Mouse (Mus musculus): ENCODE results near the gene Adcy3. TPM values are rescaled to one million over a fixed set of nuclear protein-coding genes. Genes with fewer than 3 reads are reported as not detected.

Adcy3 gene
- polyA plus RNA-seq, 1 experiment from 2014 or later = 6.8 TPM

DNA sequence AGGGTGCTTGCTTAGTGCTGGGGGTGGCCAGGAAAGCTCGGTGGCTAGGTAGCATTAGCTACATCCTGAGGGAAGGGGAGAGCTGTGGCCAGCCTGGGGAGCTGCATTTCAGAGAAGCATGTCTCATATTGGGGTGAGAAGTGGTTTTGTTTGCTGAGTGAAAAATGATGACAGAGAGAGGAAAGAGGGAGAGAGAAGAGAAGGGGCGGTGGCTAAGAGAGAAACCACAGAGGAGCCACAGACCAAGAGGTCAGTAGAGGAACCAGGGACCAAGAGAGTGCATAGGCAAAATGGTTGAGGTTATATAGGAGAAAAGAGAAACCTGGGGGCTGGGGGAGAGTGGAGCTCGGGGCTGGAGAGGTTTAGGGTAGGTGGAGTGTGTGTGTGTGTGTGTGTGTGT, 25.3 kb downstream of the Adcy3 start:
- Histone ChIP-seq H3K27me3 (no peaks in the 10 kb centered on the region), H3K4me1 (no peaks in the 10 kb centered on the region), H3K4me2 (replicated peaks) (no peak overlapping the region), H3K9ac (replicated peaks) (no peak overlapping the region), H3K27ac (replicated peaks) (no peak overlapping the region), H3K4me3 (no peak overlapping the region), H3K36me3 (no peaks in the 10 kb centered on the region), H3K9me3 (no peaks in the 10 kb centered on the region)
- 87% methylated on average over 3 of the region's 3 CpGs for WGBS
- ATAC-seq (ENCODE audit: low FRiP score, low read depth) = no peak

DNA sequence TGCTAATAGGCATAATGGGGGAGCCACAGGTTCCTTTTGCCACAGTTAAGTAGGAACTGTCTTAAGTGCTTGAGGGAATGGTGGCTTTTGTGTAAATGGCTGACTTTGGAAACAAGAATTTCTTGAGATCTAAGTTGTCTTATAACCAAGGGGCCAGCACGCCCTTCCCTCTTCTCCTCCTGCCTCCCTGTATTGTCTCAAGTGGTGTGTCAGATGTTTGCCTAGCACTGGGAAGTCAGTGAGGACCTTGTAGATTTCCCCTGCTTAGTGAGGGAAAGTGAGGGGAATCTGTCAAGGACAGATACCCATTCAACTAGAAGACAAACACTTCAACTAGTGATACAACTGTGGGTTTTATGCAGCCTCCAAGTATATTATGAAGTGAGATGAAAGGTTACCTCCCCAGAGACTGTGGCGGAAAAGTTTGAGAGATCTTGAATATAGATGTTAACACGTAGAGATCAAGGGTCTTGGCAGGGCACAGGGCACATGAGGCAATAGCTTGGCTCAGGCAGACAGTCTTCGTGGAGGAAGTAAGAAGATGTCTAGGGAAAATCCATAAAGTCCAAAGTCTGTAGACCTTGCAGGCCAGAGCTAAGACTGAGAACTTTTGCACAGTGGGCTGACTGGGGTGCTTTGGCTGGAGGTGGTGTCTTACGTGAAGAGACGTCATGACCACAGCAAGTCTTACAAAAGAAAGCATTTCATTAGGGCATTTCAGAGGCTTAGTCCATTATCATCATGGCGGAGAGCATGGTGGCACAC, 26.1 kb downstream of the Adcy3 start:
- H3K4me1 ChIP-seq = no peaks in the 10 kb centered on the region
- no peak overlapping the region for H3K9ac ChIP-seq (replicated peaks)
- H3K9me3 ChIP-seq = no peaks in the 10 kb centered on the region
- no peak for ATAC-seq (ENCODE audit: low FRiP score, low read depth)
- no peaks in the 10 kb centered on the region for H3K27me3 ChIP-seq
- no peak overlapping the region for H3K27ac ChIP-seq (replicated peaks)
- no peak overlapping the region for H3K4me2 ChIP-seq (replicated peaks)
- H3K36me3 ChIP-seq = no peaks in the 10 kb centered on the region
- no peak overlapping the region for H3K4me3 ChIP-seq
- WGBS = 88% methylated on average over 7 of the region's 7 CpGs

DNA sequence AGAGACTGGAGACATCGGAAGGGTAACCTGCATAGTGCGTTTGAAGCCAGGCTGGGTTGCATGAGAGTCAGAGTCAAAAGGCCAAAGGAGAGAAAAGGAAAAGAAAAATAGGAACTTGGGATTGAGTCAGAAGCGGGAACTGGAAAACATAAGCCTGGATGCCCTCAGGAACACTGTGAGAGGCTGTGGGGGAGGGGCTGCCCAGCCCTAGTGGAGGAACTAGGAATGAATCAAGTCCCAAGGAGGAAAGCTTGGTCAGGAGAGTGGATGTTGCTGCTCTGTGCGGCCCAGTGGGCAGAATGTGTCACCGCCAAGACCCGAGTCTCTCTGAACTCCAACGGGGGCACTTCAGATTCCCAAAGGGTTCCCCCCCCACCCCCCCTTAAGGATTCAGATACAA, 27.4 kb downstream of the Adcy3 start:
- H3K36me3 ChIP-seq = no peaks in the 10 kb centered on the region
- no peaks in the 10 kb centered on the region for H3K9me3 ChIP-seq
- H3K4me1 ChIP-seq = no peaks in the 10 kb centered on the region
- no peak overlapping the region for H3K4me2 ChIP-seq (replicated peaks)
- no peak overlapping the region for H3K4me3 ChIP-seq
- H3K27me3 ChIP-seq = no peaks in the 10 kb centered on the region
- H3K27ac ChIP-seq (replicated peaks) = no peak overlapping the region
- WGBS = 77% methylated on average over 7 of the region's 7 CpGs
- ATAC-seq (ENCODE audit: low FRiP score, low read depth) = no peak
- no peak overlapping the region for H3K9ac ChIP-seq (replicated peaks)

DNA sequence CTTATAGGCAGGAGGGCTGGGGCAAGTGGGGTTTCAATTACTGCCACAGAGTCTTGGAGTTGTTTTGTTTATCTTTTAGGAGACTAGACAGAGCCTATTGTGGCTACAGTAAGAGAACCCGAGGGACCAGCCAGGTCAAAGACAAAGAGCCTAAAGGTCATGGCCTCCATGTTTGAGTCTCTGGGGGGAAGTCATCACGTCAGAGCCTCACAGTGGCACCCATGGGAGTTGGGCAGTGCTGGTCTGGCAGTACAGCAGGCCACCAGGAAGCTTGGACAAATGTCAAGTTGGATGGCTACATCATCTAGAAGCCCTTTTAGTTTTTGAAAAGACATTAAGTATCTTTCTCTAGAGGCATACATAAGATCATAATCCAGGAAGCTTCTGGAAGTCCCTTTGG, 30.0 kb downstream of the Adcy3 start:
- no peak overlapping the region for H3K4me3 ChIP-seq
- H3K9me3 ChIP-seq = no peaks in the 10 kb centered on the region
- H3K4me1 ChIP-seq = no peaks in the 10 kb centered on the region
- H3K4me2 ChIP-seq (replicated peaks) = no peak overlapping the region
- H3K9ac ChIP-seq (replicated peaks) = no peak overlapping the region
- 39% methylated on average over 2 of the region's 2 CpGs for WGBS
- no peaks in the 10 kb centered on the region for H3K36me3 ChIP-seq
- ATAC-seq (ENCODE audit: low FRiP score, low read depth) = no peak
- no peak overlapping the region for H3K27ac ChIP-seq (replicated peaks)
- no peaks in the 10 kb centered on the region for H3K27me3 ChIP-seq

DNA sequence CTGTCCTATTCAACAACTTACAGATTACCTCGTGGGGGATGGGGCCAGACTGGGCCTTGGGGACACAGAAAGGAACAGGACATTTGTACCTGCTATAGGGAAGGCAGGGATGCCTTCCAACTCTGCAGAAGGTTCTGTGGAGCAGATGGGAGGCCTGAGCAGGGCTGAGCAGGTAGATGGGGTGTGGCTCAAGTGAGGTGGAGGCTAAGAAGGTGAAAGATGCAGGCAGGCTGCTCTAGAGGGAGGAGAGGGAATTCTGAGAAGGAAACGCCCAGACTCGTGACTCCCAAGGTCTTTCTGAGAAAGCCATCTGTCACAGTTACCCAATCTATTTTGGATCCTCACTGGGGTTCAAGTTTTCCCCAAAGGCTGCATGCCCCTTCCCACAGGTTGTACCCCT, 34.1 kb downstream of the Adcy3 start:
- no peak overlapping the region for H3K27ac ChIP-seq (replicated peaks)
- no peak overlapping the region for H3K9ac ChIP-seq (replicated peaks)
- H3K4me3 ChIP-seq = no peak overlapping the region
- no peaks in the 10 kb centered on the region for H3K36me3 ChIP-seq
- H3K27me3 ChIP-seq = no peaks in the 10 kb centered on the region
- H3K4me1 ChIP-seq = no peaks in the 10 kb centered on the region
- no peak overlapping the region for H3K4me2 ChIP-seq (replicated peaks)
- no peak for ATAC-seq (ENCODE audit: low FRiP score, low read depth)
- no peaks in the 10 kb centered on the region for H3K9me3 ChIP-seq
- WGBS = 76% methylated on average over 3 of the region's 3 CpGs

DNA sequence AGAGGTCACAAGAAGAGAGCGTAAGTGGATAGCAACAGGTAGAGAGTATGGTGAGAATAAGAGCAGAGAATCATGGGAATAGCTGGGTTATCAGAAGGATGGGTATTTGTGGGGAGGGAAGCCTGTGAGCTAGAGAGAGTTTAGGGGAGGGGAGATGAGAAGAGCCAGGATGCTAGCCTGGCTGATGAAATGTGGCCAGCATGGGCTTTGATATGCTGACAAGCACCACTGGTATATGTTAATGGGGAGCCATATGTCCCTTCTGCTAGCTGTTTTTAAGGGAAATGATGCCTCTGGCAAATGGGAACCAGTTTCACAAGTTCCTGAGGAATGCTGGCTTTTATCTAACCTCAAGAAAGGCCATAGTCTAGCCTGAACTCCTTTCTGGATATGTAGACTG, 36.2 kb downstream of the Adcy3 start:
- Histone ChIP-seq H3K36me3 (no peaks in the 10 kb centered on the region), H3K9me3 (no peaks in the 10 kb centered on the region), H3K27ac (replicated peaks) (no peak overlapping the region), H3K27me3 (no peaks in the 10 kb centered on the region), H3K9ac (replicated peaks) (no peak overlapping the region), H3K4me3 (no peak overlapping the region), H3K4me2 (replicated peaks) (no peak overlapping the region), H3K4me1 (no peaks in the 10 kb centered on the region)
- WGBS = 96% methylated on average over 1 of the region's 1 CpGs
- ATAC-seq (ENCODE audit: low FRiP score, low read depth) = no peak

DNA sequence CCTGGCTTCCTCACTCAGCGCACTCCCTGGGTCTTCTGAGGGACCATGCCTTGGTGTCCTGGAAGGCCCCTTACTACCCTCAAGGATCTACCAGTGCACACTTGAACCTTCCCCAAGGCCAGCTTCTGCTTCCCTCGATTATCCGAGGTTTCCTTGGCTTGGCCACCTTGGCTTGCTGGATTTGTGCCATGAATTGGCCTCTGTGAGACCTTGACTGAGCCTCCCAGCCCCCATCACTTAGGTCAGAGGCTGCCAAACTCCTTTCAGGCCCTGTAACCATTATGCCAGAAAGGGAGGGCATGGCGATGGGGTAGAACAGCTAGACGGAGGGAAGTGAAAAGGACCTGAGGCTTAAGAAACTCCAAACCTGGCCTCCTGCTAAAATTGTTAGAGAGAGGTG, 36.7 kb downstream of the Adcy3 start:
- ATAC-seq (ENCODE audit: low FRiP score, low read depth) = no peak
- Histone ChIP-seq H3K4me3 (no peak overlapping the region), H3K4me2 (replicated peaks) (no peak overlapping the region), H3K9me3 (no peaks in the 10 kb centered on the region), H3K9ac (replicated peaks) (no peak overlapping the region), H3K27ac (replicated peaks) (no peak overlapping the region), H3K27me3 (no peaks in the 10 kb centered on the region), H3K36me3 (no peaks in the 10 kb centered on the region), H3K4me1 (no peaks in the 10 kb centered on the region)
- WGBS = 86% methylated on average over 5 of the region's 5 CpGs

DNA sequence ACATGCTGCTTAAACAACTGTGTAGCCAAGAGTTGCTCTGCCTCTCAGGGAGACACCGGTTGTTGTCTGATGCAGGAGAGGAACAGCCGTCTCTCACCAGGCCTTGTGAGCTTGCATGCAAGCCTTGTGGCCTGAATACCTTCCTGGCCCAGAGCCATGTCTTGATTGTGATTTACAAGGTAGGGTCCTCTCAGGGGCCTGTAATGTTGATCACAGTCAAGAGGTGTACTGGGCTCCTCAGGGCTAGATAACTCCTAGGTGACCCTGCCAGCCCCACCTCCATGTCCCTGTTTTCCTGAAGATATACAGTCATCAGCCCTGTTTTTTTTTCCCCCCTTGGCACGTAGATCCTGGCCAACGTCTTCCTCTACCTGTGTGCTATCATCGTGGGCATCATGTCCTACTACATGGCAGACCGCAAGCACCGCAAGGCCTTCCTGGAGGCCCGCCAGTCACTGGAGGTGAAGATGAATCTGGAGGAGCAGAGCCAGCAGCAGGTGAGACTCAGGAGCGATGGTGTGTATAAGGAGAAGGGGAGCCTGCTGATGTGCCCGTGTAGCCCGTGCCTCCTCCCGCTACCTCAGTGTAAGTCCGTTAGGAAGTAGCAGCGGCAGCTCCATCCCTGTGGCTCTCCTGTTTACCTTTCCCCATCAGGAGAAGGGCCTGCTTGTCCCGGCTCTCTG, 40.3 kb downstream of the Adcy3 start:
- no peaks in the 10 kb centered on the region for H3K36me3 ChIP-seq
- no peak for ATAC-seq (ENCODE audit: low FRiP score, low read depth)
- no peaks in the 10 kb centered on the region for H3K27me3 ChIP-seq
- WGBS = 93% methylated on average over 15 of the region's 15 CpGs
- H3K9me3 ChIP-seq = no peaks in the 10 kb centered on the region
- 0 out of 2 replicates have a peak, but pooled peaks cover under 1% of the 10 kb centered on the region for H3K4me1 ChIP-seq
- H3K4me3 ChIP-seq = no peak overlapping the region
- H3K27ac ChIP-seq (replicated peaks) = no peak overlapping the region
- no peak overlapping the region for H3K4me2 ChIP-seq (replicated peaks)
- H3K9ac ChIP-seq (replicated peaks) = no peak overlapping the region

DNA sequence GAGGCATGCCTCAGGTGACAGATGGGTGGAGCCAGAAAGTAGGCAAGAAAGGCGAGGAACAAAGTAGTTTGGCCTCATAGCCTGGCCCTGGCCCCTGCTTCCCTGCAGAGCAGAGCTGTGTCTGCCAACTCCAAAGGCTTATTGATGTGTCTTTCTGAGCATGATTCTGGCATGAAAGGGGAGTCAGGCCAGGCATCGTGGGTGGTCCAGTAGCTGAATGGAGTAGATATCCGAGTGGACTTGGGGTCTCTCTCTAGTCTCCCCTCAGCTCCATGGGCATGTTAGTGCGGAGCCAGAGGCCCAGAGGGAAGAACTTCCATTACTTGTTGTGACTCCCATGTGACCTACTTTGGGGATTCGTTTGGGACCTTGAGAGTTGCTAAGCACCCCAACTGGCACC, 45.9 kb downstream of the Adcy3 start:
- WGBS = 41% methylated on average over 5 of the region's 5 CpGs
- ATAC-seq (ENCODE audit: low FRiP score, low read depth) = 0 out of 2 replicates have a peak, but pooled peaks have one; percentile 16
- H3K27ac ChIP-seq (replicated peaks) = no peak overlapping the region

DNA sequence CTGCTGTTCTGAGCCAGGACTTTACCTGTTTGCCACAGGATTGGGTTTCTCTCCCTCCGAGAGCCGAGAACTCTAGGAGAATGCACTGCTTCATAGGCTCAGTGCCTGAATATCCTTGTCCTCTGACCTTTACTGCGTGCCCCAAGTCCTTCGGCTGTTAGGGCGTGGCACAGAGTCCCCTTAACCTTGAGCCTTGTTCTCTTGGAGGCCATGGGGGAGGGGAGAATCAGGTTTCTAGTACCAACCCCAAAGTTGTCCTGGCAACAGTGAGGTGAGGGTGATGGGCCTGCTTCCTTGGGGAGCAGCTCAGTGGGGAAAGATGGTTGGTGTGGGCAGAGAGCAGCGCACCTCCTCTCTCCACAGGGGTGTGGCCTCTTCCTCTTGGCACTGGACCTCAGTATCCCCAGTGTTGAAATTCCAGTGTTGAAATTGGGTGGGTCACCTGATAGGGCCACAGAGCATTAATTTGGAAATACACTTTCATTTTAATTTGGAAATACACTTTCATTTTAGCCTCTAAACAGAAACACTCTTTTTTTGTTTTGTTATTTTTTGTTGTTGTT, 46.8 kb downstream of the Adcy3 start:
- Histone ChIP-seq H3K36me3 (no peaks in the 10 kb centered on the region), H3K9me3 (no peaks in the 10 kb centered on the region), H3K4me2 (replicated peaks) (no peak overlapping the region), H3K4me1 (peaks cover 12% of the 10 kb centered on the region), H3K9ac (replicated peaks) (no peak overlapping the region), H3K27me3 (no peaks in the 10 kb centered on the region), H3K4me3 (no peak overlapping the region), H3K27ac (replicated peaks) (no peak overlapping the region)
- 78% methylated on average over 6 of the region's 6 CpGs for WGBS
- no peak for ATAC-seq (ENCODE audit: low FRiP score, low read depth)

More for the DNA sequence above, 45.9 kb downstream of the Adcy3 start:
- H3K36me3 ChIP-seq = no peaks in the 10 kb centered on the region
- no peak overlapping the region for H3K4me3 ChIP-seq
- H3K9me3 ChIP-seq = no peaks in the 10 kb centered on the region
- no peaks in the 10 kb centered on the region for H3K27me3 ChIP-seq
- H3K4me2 ChIP-seq (replicated peaks) = no peak overlapping the region
- H3K9ac ChIP-seq (replicated peaks) = no peak overlapping the region
- peaks cover 12% of the 10 kb centered on the region for H3K4me1 ChIP-seq

DNA sequence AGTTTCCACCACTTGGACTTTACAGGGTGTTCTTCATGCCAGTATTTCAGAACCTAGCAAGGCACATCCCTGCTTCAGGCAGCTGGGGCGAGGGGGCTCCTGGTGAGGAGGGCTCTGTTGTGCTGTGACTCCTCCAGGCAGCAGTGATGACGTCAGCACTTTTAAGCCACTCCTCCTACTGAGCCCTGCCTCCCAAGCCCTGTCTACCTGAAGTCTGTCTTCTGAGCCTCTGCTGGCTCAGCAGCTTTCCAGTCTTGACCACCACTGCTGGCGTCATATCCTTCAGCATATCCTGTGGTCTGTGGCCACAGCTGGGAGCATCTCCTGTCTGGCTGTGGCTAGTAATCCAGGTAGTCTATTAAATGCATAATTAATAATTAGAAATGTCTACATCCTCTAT, 47.6 kb downstream of the Adcy3 start:
- ATAC-seq (ENCODE audit: low FRiP score, low read depth) = no peak
- Histone ChIP-seq H3K4me2 (replicated peaks) (no peak overlapping the region), H3K4me1 (peaks cover 12% of the 10 kb centered on the region), H3K9me3 (no peaks in the 10 kb centered on the region), H3K27ac (replicated peaks) (no peak overlapping the region), H3K36me3 (no peaks in the 10 kb centered on the region), H3K9ac (replicated peaks) (no peak overlapping the region), H3K4me3 (no peak overlapping the region), H3K27me3 (no peaks in the 10 kb centered on the region)
- 57% methylated on average over 3 of the region's 3 CpGs for WGBS

DNA sequence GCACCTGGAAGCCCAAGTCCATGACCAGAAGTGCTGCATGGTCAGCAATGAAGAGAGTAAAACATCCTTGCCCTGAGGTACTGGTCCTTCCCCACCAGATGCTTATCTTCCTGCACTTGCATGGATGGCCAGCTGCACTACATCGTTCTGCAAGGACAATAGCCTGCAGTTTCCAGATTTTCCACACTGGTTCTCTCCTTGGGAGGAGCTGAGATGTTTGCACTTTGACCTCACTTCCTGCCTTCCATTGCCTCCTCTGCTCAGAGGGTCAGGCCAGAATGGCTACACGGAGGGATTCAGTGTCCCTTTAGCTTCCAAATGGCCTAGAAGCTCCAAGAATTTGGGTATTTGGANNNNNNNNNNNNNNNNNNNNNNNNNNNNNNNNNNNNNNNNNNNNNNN, 51.7 kb downstream of the Adcy3 start:
- Histone ChIP-seq H3K4me1 (peaks cover 11% of the 10 kb centered on the region), H3K9ac (replicated peaks) (no peak overlapping the region), H3K9me3 (no peaks in the 10 kb centered on the region), H3K36me3 (no peaks in the 10 kb centered on the region), H3K27ac (replicated peaks) (no peak overlapping the region), H3K27me3 (no peaks in the 10 kb centered on the region), H3K4me2 (replicated peaks) (no peak overlapping the region), H3K4me3 (no peak overlapping the region)
- ATAC-seq (ENCODE audit: low FRiP score, low read depth) = no peak
- 71% methylated on average over 2 of the region's 2 CpGs for WGBS

Measured in midbrain, embryonic 12.5 days (tissue).